Mouse (Mus musculus) intestine, embryonic 14.5 days (tissue): ENCODE results near the gene Mab21l2. TPM values are rescaled to one million over a fixed set of nuclear protein-coding genes. Genes with fewer than 3 reads are reported as not detected.

Experiments used
- ATAC-seq: fragments of 200-750 bp; cut with Nextera tagmentation; replicated peaks from 2 replicates; pipeline ENCODE4 v1.8.0; 2017; ENCODE audit warnings: low read depth, moderate number of reproducible peaks, moderate TSS enrichment, moderate library complexity; ENCODE audit not compliant: low FRiP score, low TSS enrichment
- DNase-seq: peaks from one replicate; pipeline ENCODE4 v3.0.0-alpha.2; 2018; ENCODE audit warnings: low spot score
- H3K27ac ChIP-seq: fragments of 300-500 bp; sonication (generic); 2 replicates; pipeline ENCODE4 v1.5.1; 2014; ENCODE audit warnings: low read depth, mild to moderate bottlenecking, control low read depth
- H3K27me3 ChIP-seq: fragments of 300-500 bp; sonication (generic); replicated peaks from 2 replicates; pipeline ENCODE4 v1.6.1; 2014; ENCODE audit warnings: low read length, control low read depth; ENCODE audit not compliant: control insufficient read depth, insufficient read depth
- H3K36me3 ChIP-seq: fragments of 300-500 bp; sonication (generic); 2 replicates; pipeline ENCODE4 v1.6.1; 2014; ENCODE audit warnings: low read length, control low read depth; ENCODE audit not compliant: control insufficient read depth, insufficient read depth
- H3K4me1 ChIP-seq: fragments of 300-500 bp; sonication (generic); replicated peaks from 2 replicates; pipeline ENCODE4 v1.6.1; 2014; ENCODE audit warnings: low read length, control low read depth, mixed read lengths; ENCODE audit not compliant: control insufficient read depth, insufficient read depth
- H3K4me2 ChIP-seq: fragments of 300-500 bp; sonication (generic); 2 replicates; pipeline ENCODE4 v1.6.1; 2014; ENCODE audit warnings: low read length
- H3K4me3 ChIP-seq: fragments of 300-500 bp; sonication (generic); 2 replicates; pipeline ENCODE4 v1.5.1; 2014; ENCODE audit warnings: low read depth, low read length, control low read depth, mixed read lengths
- H3K9ac ChIP-seq: fragments of 300-500 bp; sonication (generic); 2 replicates; pipeline ENCODE4 v1.6.1; 2014; ENCODE audit warnings: mild to moderate bottlenecking, low read length
- H3K9me3 ChIP-seq: fragments of 300-500 bp; sonication (generic); 2 replicates; pipeline ENCODE4 v1.6.1; 2016; ENCODE audit warnings: low read length, control low read depth; ENCODE audit not compliant: control insufficient read depth
- WGBS: fragments of 180-500 bp; shearing (Covaris S2); extraction: QIAGEN DNeasy Blood & Tissue Kit; methylation state at CpG from one replicate; pipeline ENCODE4 v1.1.7; 2014; 5-methylcytosine and 5-hydroxymethylcytosine counted together
- polyA plus RNA-seq: library from polyadenylated mRNA; unstranded; fragments of >200 nt; fragmentation: Nextera tagmentation; extraction: Ambion mirVana; gene quantifications from 2 replicates; pipeline ENCODE4 v1.2.1, GENCODE M21; 2014

Gene Mab21l2
- 178 and 220 TPM in 2 replicates for polyA plus RNA-seq

DNA sequence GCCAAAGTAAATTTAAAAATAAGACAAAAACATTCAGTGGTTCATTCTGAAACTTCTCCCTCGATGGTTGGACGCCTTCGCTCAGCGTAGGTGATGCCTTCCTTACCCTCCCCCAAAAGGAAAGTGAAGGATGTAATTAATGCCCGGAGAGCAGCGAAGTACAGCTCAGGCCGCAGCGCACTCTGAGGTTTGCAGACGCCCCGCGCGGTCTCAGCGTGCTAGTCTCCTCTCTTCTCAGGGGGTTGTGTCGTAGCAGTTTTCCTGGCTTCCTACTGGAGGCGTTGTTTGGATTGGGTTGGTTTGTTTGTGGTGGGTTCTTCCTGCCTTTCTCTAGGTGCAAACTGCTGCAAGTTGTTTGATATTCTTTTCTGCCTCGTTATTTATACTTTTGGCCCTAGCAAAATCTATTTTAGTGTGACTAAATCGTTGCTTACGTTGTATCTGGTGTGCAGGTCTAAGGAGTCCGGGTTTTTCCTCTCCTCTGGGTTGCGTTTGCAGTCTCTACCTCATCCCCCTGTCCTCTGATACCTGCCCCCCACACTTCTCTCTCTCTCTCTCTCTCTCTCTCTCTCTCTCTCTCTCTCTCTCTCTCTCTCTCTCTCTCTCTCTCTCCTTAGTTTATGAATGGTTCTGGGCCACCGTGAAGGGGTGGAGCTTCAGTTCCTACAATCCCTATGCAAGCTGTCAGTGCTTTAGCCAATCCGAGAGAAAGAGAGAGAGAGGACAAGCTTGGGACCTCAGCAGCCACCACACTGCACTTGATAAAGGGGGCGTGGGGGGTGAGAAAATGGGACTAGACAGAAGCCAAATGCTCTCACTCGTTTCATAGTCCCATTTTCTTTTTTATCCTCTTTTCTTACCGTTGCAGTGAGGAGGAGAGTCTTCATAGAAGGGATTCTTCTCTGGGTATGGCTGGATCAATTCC is at the start of gene Mab21l2:
Mab21l2 (minus strand) TSS at position 539 of the 925 bp plus-strand sequence.
- Histone ChIP-seq H3K4me2 (peak within 1 kb of the TSS; percentile 71), H3K9me3 (no peaks in the 10 kb centered on the region), H3K27ac (peak within 1 kb of the TSS; percentile 99), H3K9ac (peak within 1 kb of the TSS; percentile 99), H3K4me3 (peak within 1 kb of the TSS; percentile 67), H3K27me3 (0 out of 2 replicates have a peak, but pooled peaks cover 5% of the 10 kb centered on the region), H3K4me1 (no peaks in the 10 kb centered on the region), H3K36me3 (no peaks in the 10 kb centered on the region)
- 3% methylated on average over 25 of the region's 25 CpGs for WGBS
- DNase-seq (peak; percentile 90), ATAC-seq (peak; percentile 84)

DNA sequence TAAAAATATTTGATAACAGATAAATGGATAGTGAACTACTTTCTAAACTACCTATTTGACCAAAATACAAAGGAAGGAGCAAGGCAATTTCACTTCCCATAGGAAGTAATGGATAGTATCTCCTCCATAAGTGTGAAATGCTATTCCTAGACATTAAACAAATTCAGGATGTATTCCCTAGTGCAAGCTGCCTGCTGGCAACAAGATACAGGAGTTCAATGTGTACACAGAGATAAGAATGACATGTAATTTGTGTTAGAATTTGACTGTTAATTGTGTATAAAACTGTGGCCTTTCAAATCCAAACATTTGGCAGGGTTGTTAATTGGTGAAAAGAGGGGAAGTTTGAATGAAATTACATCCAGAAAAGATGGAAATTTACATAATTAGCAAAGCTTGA is 26.9 kb upstream of the Mab21l2 start:
- Histone ChIP-seq H3K36me3 (no peaks in the 10 kb centered on the region), H3K9me3 (no peaks in the 10 kb centered on the region), H3K27ac (no peak overlapping the region), H3K27me3 (no peaks in the 10 kb centered on the region), H3K4me3 (no peak overlapping the region), H3K4me2 (no peak overlapping the region), H3K4me1 (no peaks in the 10 kb centered on the region), H3K9ac (no peak overlapping the region)
- DNase-seq: no peak
- ATAC-seq: no peak

DNA sequence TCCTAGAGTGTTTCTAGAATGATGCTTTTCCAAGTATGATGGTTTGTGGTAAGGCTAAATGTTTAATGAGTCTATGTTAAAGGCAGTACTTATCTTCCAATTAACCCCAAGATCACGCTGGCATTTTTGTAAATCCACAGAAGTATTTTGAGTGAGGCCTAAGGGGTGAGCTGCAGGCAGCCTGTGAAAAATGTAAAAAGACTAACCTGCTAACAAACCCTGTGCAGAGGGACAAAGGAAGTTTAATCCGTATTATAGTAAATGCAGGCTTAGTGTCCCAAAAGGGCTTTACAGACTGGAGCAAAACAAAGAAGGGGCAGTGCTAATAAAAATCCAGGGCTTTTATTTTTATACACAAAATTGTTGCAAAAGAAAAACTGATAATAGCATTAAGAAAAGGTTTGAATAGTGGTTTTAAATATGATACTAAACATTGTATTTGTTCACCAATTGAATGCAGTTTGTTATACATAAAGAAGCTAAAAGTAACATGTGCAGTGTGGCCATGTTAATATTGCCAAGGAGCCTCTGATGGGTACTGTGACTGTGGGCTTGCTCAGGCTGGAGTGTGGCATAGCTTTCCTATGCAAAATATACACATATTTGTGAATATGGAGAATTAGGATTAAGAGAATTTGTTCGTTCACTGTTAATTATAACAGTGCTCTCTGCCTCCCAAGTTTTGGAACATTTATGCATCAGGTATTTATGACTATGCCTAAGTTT is 24.3 kb upstream of the Mab21l2 start:
- ATAC-seq (no peak), DNase-seq (no peak)
- H3K4me3 ChIP-seq: no peak overlapping the region
- no peak overlapping the region for H3K9ac ChIP-seq
- no peak overlapping the region for H3K4me2 ChIP-seq
- H3K36me3 ChIP-seq: no peaks in the 10 kb centered on the region
- no peaks in the 10 kb centered on the region for H3K9me3 ChIP-seq
- H3K27ac ChIP-seq: no peak overlapping the region
- no peaks in the 10 kb centered on the region for H3K27me3 ChIP-seq
- WGBS: 67% methylated on average over 3 of the region's 3 CpGs
- H3K4me1 ChIP-seq: no peaks in the 10 kb centered on the region

DNA sequence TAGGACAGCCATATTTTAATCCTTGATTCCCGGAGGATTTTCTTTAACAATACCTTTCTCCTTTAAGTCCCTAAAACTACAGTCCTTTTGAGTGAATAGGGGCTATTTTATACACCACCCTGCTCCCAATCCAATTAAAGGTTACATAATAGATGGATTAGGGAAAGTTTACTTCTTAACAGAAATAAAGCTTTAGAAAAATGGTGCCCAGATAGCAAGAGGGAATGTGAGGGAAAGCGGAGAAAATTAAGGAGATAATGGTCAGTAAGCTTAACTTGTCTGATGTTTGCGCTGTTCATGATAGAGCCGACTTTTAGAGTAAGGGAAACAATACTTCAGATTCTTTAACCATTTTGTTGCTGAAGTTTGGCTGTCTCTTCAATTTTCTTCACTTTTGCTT is 23.1 kb upstream of the Mab21l2 start:
- H3K9me3 ChIP-seq: no peaks in the 10 kb centered on the region
- H3K27ac ChIP-seq: no peak overlapping the region
- H3K4me3 ChIP-seq: no peak overlapping the region
- H3K4me1 ChIP-seq: no peaks in the 10 kb centered on the region
- no peak overlapping the region for H3K4me2 ChIP-seq
- 38% methylated on average over 4 of the region's 4 CpGs for WGBS
- no peak for ATAC-seq
- no peaks in the 10 kb centered on the region for H3K36me3 ChIP-seq
- H3K27me3 ChIP-seq: no peaks in the 10 kb centered on the region
- no peak overlapping the region for H3K9ac ChIP-seq
- DNase-seq: no peak

DNA sequence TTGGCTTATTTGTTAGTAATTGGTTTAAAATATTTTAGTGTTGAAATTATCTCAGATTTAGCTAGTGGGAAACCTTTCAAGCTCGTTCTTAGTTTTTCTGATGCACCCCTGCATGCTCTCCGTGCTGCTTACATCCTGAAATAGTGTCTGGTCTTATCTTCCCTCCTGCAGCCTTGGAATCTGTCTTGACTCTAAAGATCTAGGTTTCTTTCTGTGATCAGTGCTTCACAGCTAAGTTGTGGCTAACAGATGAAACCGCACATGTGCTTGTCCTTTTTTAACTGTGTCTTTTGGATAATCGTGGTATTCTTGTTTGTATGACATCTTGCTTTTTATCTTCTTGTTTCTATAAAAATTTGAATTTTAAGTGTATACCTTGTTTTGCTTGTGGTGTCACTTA is 18.9 kb upstream of the Mab21l2 start:
- H3K4me1 ChIP-seq: no peaks in the 10 kb centered on the region
- H3K36me3 ChIP-seq: no peaks in the 10 kb centered on the region
- no peak overlapping the region for H3K4me2 ChIP-seq
- ATAC-seq: no peak
- H3K27me3 ChIP-seq: no peaks in the 10 kb centered on the region
- H3K27ac ChIP-seq: no peak overlapping the region
- DNase-seq: no peak
- no peaks in the 10 kb centered on the region for H3K9me3 ChIP-seq
- no peak overlapping the region for H3K4me3 ChIP-seq
- H3K9ac ChIP-seq: no peak overlapping the region
- 67% methylated on average over 4 of the region's 4 CpGs for WGBS

DNA sequence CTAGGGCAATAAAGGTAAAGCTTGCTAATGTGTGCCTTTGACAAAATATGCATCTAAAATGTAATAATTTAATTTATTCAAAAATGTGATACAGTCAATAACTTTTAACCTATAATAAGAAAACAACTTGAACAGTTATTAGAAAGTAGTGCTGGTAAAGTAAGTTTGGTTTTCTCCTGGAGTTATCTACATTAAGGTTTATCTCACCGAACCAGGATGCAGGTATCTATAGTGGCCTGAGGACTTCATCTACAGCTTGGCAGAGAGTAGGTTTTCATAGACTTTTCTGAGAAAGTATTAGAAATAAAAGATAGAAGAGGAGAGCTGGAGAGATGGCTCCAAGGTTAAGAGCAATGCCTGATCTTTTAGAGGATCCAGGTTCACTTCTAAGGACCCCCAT is 13.0 kb upstream of the Mab21l2 start:
- H3K4me1 ChIP-seq: peaks cover 19% of the 10 kb centered on the region
- no peak for ATAC-seq
- DNase-seq: no peak
- 95% methylated on average over 1 of the region's 1 CpGs for WGBS
- no peak overlapping the region for H3K9ac ChIP-seq
- H3K9me3 ChIP-seq: no peaks in the 10 kb centered on the region
- H3K4me3 ChIP-seq: no peak overlapping the region
- H3K4me2 ChIP-seq: no peak overlapping the region
- H3K27ac ChIP-seq: no peak overlapping the region
- H3K36me3 ChIP-seq: no peaks in the 10 kb centered on the region
- no peaks in the 10 kb centered on the region for H3K27me3 ChIP-seq

DNA sequence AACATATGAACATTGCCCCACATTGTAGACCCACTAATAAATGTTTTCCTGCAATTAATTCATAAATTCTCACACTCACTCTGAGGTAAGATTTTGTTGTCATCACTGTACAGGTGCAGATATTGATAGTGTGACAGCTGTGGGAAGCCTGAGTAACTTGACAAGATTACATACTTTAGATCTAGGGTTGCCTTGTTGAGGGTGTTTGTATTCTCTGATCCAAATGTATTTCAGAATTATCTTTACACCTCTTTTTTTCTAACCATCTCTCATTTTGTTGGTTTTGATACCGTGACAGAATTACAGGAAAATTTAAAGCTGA is 12.6 kb upstream of the Mab21l2 start:
- H3K4me3 ChIP-seq: no peak overlapping the region
- H3K9ac ChIP-seq: no peak overlapping the region
- H3K27me3 ChIP-seq: no peaks in the 10 kb centered on the region
- H3K9me3 ChIP-seq: no peaks in the 10 kb centered on the region
- peaks cover 20% of the 10 kb centered on the region for H3K4me1 ChIP-seq
- no peak overlapping the region for H3K27ac ChIP-seq
- ATAC-seq (no peak), DNase-seq (no peak)
- H3K4me2 ChIP-seq: no peak overlapping the region
- 96% methylated on average over 1 of the region's 1 CpGs for WGBS
- H3K36me3 ChIP-seq: no peaks in the 10 kb centered on the region

DNA sequence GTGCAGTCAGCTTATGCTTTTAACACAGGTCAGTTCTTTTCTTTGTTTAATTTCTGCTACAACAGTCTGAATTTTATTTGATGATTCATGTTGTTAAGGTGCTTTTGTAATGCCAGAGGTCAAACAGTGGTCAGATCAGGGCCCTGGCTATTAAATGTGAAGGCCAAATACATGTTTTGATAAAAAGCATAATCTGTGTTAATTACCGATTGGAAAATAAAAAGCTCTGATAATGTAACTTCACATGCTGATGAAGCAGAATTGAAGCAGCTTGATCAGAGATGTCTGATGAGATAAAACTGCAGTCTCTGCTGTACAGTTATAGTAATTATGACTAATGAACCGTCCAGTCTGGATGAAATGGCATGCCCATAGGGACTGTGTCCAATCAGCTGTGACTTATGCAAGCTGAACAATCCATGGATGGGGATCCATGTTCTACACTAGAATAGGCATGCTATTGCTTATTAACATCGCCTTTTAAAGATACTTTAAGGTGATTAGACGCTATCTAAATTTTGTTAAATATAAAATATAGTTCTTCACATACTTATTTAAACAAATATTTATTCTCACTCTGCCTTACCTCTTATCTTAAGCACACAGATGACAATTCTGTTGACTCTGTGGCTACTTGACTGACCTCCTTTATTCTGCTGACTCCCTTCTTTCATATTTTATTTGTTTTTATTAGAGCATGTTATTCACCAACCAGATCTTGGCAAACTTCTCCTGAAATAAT is 12.0 kb upstream of the Mab21l2 start:
- no peak for DNase-seq
- H3K4me2 ChIP-seq: no peak overlapping the region
- no peak for ATAC-seq
- no peaks in the 10 kb centered on the region for H3K27me3 ChIP-seq
- no peaks in the 10 kb centered on the region for H3K36me3 ChIP-seq
- no peak overlapping the region for H3K4me3 ChIP-seq
- H3K4me1 ChIP-seq: peaks cover 22% of the 10 kb centered on the region
- no peaks in the 10 kb centered on the region for H3K9me3 ChIP-seq
- H3K27ac ChIP-seq: no peak overlapping the region
- H3K9ac ChIP-seq: no peak overlapping the region
- 73% methylated on average over 4 of the region's 4 CpGs for WGBS
